Mouse (Mus musculus) lung, embryonic 15.5 days (tissue): ENCODE results near the gene Lrrtm3. TPM values are rescaled to one million over a fixed set of nuclear protein-coding genes. Genes with fewer than 3 reads are reported as not detected.

Experiments
- ATAC-seq: fragments of 200-750 bp; cut with Nextera tagmentation; 2 replicates; pipeline ENCODE4 v1.8.0; 2017; ENCODE audit warnings: moderate number of reproducible peaks, borderline replicate concordance; ENCODE audit not compliant: low FRiP score, low TSS enrichment; ENCODE audit errors: extremely low read depth
- H3K27ac ChIP-seq: fragments of 300-500 bp; sonication (generic); 2 replicates; pipeline ENCODE4 v1.5.1; 2015; ENCODE audit warnings: moderate library complexity, mild to moderate bottlenecking, inconsistent platforms
- H3K27me3 ChIP-seq: fragments of 300-500 bp; sonication (generic); 2 replicates; pipeline ENCODE4 v1.6.1; 2015; ENCODE audit warnings: inconsistent platforms
- H3K36me3 ChIP-seq: fragments of 300-500 bp; sonication (generic); 2 replicates; pipeline ENCODE4 v1.6.1; 2015; ENCODE audit warnings: inconsistent platforms
- H3K4me1 ChIP-seq: fragments of 300-500 bp; sonication (generic); 2 replicates; pipeline ENCODE4 v1.6.1; 2015; ENCODE audit warnings: inconsistent platforms
- H3K4me2 ChIP-seq: fragments of 300-500 bp; sonication (generic); 2 replicates; pipeline ENCODE4 v1.6.1; 2015; ENCODE audit warnings: inconsistent platforms, mild to moderate bottlenecking, moderate library complexity
- H3K4me3 ChIP-seq: fragments of 300-500 bp; sonication (generic); 2 replicates; pipeline ENCODE4 v1.5.1; 2015; ENCODE audit warnings: mild to moderate bottlenecking, inconsistent platforms
- H3K9ac ChIP-seq: fragments of 300-500 bp; sonication (generic); 2 replicates; pipeline ENCODE4 v1.6.1; 2015; ENCODE audit warnings: inconsistent platforms
- H3K9me3 ChIP-seq: fragments of 300-500 bp; sonication (generic); 2 replicates; pipeline ENCODE4 v1.6.1; 2016; ENCODE audit warnings: inconsistent platforms
- WGBS: fragments of 180-500 bp; shearing (Covaris S2); methylation state at CpG from one replicate; pipeline ENCODE4 v1.1.7; 2015; 5-methylcytosine and 5-hydroxymethylcytosine counted together
- polyA plus RNA-seq: library from polyadenylated mRNA; unstranded; fragments of >200 nt; fragmentation: Nextera tagmentation; extraction: Ambion mirVana; gene quantifications from 2 replicates; pipeline ENCODE4 v1.2.1, GENCODE M21; 2015

Gene Lrrtm3
- polyA plus RNA-seq, 1 experiment from 2014 or later = 3.1 TPM

DNA sequence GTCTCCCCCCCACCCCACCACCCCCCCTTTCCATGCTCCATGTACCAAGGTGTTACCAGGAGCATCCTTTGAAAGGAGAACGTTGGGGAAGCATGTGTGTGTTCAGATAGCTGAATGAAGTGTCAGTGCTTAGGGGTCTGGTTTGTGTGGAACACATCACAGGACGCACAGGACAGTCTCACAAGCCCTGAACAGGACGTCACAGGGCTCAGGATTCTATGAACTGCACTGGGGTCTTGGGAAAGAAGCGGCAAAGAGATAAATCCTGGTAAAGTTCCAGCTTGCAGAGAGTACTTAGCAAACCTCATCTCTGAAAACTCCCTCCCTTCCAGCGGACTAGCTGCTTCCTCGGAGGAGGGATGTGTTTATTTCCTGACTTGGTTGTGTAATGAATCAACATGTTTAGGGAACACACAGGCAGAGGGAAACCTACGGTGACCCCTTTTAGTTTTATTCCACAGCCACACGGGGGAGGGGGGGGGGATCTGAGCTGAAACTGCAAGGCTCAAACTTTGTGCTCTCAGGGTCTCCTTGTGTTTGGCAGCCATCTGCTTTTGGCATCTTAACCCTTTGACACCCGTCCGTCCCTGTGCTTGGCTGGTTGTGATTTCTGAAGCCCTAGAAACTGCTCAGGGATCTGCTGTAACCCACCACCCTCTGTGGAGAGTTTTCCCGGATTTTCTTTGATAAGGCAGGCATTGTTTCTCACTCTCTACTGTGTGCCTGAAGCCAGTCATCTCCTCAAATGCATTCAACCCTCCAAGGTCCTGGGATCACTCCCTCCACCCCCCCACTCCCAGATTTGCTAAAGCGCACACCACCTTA, 3.3 kb downstream of the Lrrtm3 start:
- Histone ChIP-seq H3K27ac (no peak overlapping the region), H3K9me3 (no peaks in the 10 kb centered on the region), H3K4me2 (peak overlapping the region; percentile 65), H3K4me1 (peaks cover 12% of the 10 kb centered on the region), H3K9ac (no peak overlapping the region), H3K36me3 (no peaks in the 10 kb centered on the region), H3K27me3 (peaks cover 32% of the 10 kb centered on the region), H3K4me3 (peak overlapping the region; percentile 33)
- WGBS = 4% methylated on average over 12 of the region's 12 CpGs
- peak; percentile 68; the same call in 1 of the 2 replicates for ATAC-seq

DNA sequence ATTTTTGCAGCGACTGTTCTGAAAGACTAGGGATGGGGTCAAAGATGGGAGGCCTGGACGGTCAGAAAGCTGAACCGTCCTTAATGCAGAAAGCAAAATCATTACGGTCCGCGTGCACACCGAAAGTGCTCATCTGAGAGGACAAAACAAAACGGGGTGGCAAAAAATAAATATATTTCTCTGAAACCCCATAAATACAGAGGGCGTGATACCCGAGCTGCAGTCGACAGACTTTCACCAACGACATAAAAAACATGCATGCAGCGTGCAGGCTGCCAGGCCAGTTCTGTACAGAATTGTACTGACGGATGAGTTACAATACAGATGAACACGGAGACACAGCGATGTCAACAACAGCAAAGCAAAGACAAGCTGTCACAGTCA, 3.9 kb downstream of the Lrrtm3 start:
- no peaks in the 10 kb centered on the region for H3K36me3 ChIP-seq
- no peak overlapping the region for H3K27ac ChIP-seq
- H3K9ac ChIP-seq = no peak overlapping the region
- ATAC-seq = no peak
- no peak overlapping the region for H3K4me3 ChIP-seq
- peaks cover 12% of the 10 kb centered on the region for H3K4me1 ChIP-seq
- H3K4me2 ChIP-seq = peak overlapping the region; percentile 65; the same call in 1 of the 2 replicates
- no peaks in the 10 kb centered on the region for H3K9me3 ChIP-seq
- 59% methylated on average over 16 of the region's 16 CpGs for WGBS
- peaks cover 32% of the 10 kb centered on the region for H3K27me3 ChIP-seq

DNA sequence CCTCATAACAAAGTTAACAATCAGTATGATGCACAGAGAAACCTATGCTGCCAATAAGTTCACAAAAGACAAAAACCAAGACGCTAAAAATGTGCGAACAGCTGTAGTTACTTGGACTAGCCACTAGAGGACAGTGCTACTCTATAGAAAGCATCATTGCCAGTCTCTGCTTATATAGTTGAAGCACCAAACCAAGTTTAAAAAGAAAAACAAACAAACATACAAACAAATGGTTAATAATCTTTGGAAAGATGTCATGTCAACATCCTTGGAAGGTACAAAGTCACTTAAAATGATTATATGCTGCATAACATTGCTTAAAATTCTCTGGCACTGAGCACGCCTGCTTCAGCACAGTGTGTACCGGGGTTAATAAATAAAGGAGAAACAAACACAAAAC, 5.6 kb downstream of the Lrrtm3 start:
- Histone ChIP-seq H3K27ac (no peak overlapping the region), H3K4me2 (no peak overlapping the region), H3K4me1 (peaks cover 7% of the 10 kb centered on the region; the same call in 1 of the 2 replicates), H3K4me3 (no peak overlapping the region), H3K36me3 (no peaks in the 10 kb centered on the region), H3K9me3 (no peaks in the 10 kb centered on the region), H3K9ac (no peak overlapping the region), H3K27me3 (peaks cover 24% of the 10 kb centered on the region)
- WGBS = 27% methylated on average over 4 of the region's 4 CpGs
- ATAC-seq = no peak

DNA sequence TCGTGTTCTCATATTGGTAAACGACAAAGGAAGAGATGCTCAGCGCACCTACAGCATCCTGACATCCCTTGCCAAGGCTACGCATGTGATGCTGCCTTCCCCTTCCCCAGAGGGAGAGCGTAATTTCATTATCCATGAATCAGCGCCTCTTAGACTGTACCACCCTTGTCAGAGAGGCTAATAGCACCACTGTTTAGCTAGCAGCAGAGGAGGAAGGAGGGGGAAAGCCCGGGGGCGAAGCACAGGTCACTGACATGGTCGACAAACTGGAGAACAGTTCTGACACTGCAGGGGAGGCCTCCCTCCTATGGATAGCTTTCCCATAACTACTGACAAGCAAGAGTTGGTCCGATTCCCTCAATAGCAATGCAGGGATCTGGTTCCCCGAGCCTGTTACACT, 6.3 kb downstream of the Lrrtm3 start:
- Histone ChIP-seq H3K4me1 (peaks cover 7% of the 10 kb centered on the region; the same call in 1 of the 2 replicates), H3K36me3 (no peaks in the 10 kb centered on the region), H3K27me3 (peaks cover 20% of the 10 kb centered on the region), H3K4me2 (no peak overlapping the region), H3K27ac (no peak overlapping the region), H3K9me3 (no peaks in the 10 kb centered on the region), H3K9ac (no peak overlapping the region), H3K4me3 (no peak overlapping the region)
- no peak for ATAC-seq
- 49% methylated on average over 11 of the region's 11 CpGs for WGBS

DNA sequence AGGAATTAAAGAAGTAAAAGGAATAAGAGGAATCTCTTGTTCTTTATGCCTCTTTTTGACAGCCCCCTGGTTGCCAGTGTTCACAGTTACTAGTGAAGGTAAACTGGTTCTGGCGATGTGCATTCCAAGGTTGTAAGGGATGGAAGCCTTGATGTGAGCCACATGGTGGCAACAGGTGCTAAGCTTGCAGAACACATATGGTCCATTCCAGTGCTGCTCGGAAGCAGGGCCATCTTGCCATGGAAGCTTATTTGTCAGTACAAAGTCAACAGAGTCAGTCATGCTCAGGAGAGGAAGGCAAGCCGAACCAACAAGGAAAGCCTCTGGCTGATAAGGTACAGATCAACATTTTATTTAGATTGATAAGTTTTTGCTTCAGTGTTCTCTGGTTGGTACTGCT, 7.7 kb downstream of the Lrrtm3 start:
- H3K4me3 ChIP-seq = no peak overlapping the region
- H3K27me3 ChIP-seq = peaks cover 6% of the 10 kb centered on the region; the same call in 1 of the 2 replicates
- no peak overlapping the region for H3K4me2 ChIP-seq
- no peaks in the 10 kb centered on the region for H3K9me3 ChIP-seq
- H3K27ac ChIP-seq = no peak overlapping the region
- no peaks in the 10 kb centered on the region for H3K4me1 ChIP-seq
- WGBS = 60% methylated on average over 3 of the region's 3 CpGs
- no peak overlapping the region for H3K9ac ChIP-seq
- ATAC-seq = no peak
- no peaks in the 10 kb centered on the region for H3K36me3 ChIP-seq

DNA sequence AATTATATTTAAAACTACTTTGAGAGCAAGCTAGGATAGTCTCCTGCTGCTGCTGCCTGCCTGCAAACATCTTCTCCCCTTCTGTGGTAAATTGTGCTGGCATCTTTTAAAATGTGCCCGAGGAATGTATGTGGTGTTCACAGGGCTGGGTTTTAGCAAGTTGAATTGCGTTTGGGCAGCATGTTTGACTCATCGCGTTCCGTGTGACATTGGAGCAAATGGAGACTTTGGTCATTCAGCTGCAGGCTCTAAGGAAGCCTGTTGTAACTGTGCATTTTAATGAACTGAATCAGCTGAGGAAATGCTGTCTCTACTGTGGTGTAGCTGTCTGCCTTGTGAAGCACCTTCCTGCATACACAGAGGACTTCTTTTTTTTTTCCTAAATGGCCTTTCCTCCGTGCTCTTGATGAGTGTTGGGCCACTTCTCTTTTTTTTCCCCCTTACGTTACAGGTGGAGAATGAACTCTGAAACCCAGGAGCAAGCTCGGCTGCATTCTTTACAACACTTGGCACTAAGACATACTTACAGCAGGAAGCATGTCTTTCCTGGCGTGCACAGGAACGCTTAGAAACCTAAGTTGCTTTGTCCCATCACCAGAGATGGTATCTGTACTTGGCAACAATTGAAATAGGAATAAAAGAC, 13.5 kb downstream of the Lrrtm3 start:
- Histone ChIP-seq H3K9ac (no peak overlapping the region), H3K4me3 (no peak overlapping the region), H3K4me2 (peak overlapping the region; percentile 28; the same call in 1 of the 2 replicates), H3K27me3 (no peaks in the 10 kb centered on the region), H3K9me3 (no peaks in the 10 kb centered on the region), H3K36me3 (no peaks in the 10 kb centered on the region), H3K4me1 (no peaks in the 10 kb centered on the region; the same call in 1 of the 2 replicates), H3K27ac (no peak overlapping the region)
- 32% methylated on average over 10 of the region's 10 CpGs for WGBS
- ATAC-seq = 0 out of 2 replicates have a peak, but pooled peaks have one; percentile 27

DNA sequence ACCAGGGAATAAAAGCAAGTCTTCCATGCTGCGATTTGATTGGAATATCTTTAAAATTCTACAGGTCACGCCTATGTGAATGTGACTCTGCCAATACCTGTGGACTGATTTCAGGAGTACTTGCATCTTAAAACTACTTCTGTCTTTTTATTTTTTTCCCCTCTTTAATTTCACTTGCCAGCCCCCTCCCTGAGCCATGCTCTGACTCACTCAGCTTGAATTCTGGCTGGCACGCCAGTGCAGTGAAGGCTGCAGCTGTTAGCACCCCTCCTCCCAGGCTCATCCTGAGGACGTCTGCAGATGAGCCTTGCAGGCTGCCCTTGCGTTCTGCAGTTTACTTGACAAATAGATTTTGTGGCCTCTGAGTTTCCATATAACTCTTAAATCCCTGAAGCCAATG, 14.1 kb downstream of the Lrrtm3 start:
- ATAC-seq = 0 out of 2 replicates have a peak, but pooled peaks have one; percentile 73
- Histone ChIP-seq H3K4me3 (no peak overlapping the region), H3K9me3 (no peaks in the 10 kb centered on the region), H3K27ac (no peak overlapping the region), H3K4me2 (peak overlapping the region; percentile 28; the same call in 1 of the 2 replicates), H3K36me3 (no peaks in the 10 kb centered on the region), H3K4me1 (no peaks in the 10 kb centered on the region; the same call in 1 of the 2 replicates), H3K9ac (no peak overlapping the region), H3K27me3 (no peaks in the 10 kb centered on the region)
- 27% methylated on average over 5 of the region's 5 CpGs for WGBS

DNA sequence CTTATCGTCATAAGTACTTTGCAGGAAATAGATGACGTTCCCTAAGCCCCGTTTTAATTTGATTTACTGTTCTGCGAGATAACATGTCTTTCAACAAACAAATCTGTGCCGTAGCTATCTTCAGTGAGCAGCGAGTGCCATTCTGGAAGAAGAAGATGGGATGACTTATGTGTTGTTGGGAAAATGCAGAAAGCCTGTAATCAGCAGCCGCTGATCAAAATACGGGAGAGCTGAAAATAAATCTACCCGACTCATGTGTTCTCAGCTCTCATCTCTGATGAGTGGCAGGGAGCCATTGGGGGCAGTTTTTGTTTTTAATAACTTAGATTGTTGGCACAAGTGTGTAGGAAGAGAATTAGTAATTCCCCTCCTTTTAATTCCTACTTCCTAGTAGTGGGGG, 26.4 kb downstream of the Lrrtm3 start:
- H3K9ac ChIP-seq = no peak overlapping the region
- H3K9me3 ChIP-seq = no peaks in the 10 kb centered on the region
- no peaks in the 10 kb centered on the region for H3K27me3 ChIP-seq
- no peaks in the 10 kb centered on the region for H3K4me1 ChIP-seq
- no peak overlapping the region for H3K4me3 ChIP-seq
- no peak for ATAC-seq
- H3K27ac ChIP-seq = no peak overlapping the region
- no peaks in the 10 kb centered on the region for H3K36me3 ChIP-seq
- H3K4me2 ChIP-seq = no peak overlapping the region
- WGBS = 53% methylated on average over 9 of the region's 9 CpGs

DNA sequence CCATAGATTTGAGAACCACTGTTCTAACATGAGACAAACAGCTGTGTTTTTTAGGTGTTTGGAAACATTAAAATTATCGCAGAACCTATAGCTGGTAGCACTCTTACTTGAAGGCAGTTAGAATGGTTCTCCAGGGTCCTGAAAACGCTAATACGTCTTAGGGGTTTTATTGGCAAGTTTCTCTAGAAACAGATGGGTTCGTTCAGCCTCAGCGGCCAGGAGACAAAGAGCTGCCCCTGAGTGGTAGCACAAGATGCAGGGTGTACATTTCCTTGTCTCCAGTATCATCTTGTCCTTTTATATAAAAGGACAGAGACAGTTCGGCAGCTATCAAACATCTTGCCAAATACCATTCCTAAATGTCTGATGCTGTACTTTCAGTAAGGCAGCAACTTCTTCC, 40.1 kb downstream of the Lrrtm3 start:
- 86% methylated on average over 6 of the region's 6 CpGs for WGBS
- no peak for ATAC-seq
- Histone ChIP-seq H3K27ac (no peak overlapping the region), H3K9ac (no peak overlapping the region), H3K4me2 (no peak overlapping the region), H3K27me3 (no peaks in the 10 kb centered on the region), H3K4me3 (no peak overlapping the region), H3K4me1 (no peaks in the 10 kb centered on the region), H3K36me3 (no peaks in the 10 kb centered on the region), H3K9me3 (no peaks in the 10 kb centered on the region)

DNA sequence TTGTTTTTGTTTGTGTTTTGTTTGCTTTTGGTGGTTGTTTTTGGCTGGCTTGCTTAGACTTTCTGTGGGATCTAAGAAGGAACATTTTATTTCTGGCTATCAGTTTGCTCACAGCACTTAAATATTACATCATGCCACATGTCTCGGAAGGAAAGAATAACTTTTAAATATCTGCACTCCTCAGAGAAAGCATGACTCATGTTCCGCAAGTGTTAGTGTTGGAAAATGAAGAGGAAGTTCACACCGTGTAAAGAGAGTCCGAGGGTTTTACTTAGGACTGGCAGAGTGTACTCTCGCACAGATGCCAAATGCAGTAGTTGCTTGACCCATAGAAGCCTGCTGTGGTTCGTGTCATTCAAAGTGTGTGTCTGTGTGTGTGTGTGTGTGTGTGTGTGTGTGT, 40.9 kb downstream of the Lrrtm3 start:
- H3K4me1 ChIP-seq = no peaks in the 10 kb centered on the region
- 61% methylated on average over 6 of the region's 6 CpGs for WGBS
- no peaks in the 10 kb centered on the region for H3K9me3 ChIP-seq
- no peak overlapping the region for H3K4me3 ChIP-seq
- no peak overlapping the region for H3K4me2 ChIP-seq
- no peaks in the 10 kb centered on the region for H3K36me3 ChIP-seq
- no peak overlapping the region for H3K27ac ChIP-seq
- H3K9ac ChIP-seq = no peak overlapping the region
- ATAC-seq = no peak
- no peaks in the 10 kb centered on the region for H3K27me3 ChIP-seq

DNA sequence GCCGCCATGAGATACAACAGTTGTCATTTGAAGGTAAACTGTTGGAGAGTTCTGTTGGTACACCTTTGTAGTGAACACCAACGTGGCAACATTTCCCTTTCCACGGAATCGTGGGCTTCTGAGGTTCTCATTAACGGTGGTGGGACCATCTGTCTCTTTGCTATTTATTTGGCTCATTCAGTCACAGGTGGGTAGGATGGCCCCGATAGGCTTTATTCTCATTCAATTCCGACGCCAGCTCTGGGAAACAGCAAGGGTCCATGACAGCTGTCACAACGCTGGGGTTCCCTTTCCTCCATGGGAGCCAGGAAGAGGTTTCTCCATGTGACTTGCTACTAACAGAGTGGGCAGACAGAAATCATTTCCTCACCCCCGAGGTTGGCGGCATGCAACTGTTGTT, 48.2 kb downstream of the Lrrtm3 start:
- Histone ChIP-seq H3K9ac (no peak overlapping the region), H3K9me3 (no peaks in the 10 kb centered on the region), H3K27me3 (no peaks in the 10 kb centered on the region), H3K36me3 (no peaks in the 10 kb centered on the region), H3K4me1 (peaks cover 15% of the 10 kb centered on the region), H3K4me2 (no peak overlapping the region), H3K27ac (no peak overlapping the region), H3K4me3 (no peak overlapping the region)
- WGBS = 80% methylated on average over 11 of the region's 11 CpGs
- ATAC-seq = no peak

DNA sequence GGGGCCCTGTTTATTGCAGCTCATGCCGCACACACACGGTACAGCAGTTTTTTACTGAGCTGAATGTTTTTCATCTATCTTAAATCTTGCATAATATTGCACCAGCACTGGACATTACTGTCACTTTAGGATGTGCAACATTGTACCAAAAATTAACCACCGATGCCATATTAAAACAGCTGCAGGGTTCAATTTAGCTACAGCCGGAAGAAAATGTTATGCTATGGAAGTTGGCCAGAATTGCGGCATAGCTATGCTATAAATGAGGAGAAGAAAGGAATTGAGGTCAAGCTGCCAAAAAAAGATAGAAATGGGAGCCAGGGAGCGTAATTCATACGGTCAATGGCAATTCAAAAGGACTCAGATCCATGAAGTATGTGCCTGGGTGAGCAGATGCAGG, 48.9 kb downstream of the Lrrtm3 start:
- Histone ChIP-seq H3K36me3 (no peaks in the 10 kb centered on the region), H3K4me3 (no peak overlapping the region), H3K27ac (no peak overlapping the region), H3K4me1 (peaks cover 15% of the 10 kb centered on the region), H3K27me3 (no peaks in the 10 kb centered on the region), H3K4me2 (no peak overlapping the region), H3K9me3 (no peaks in the 10 kb centered on the region), H3K9ac (no peak overlapping the region)
- ATAC-seq = peak; percentile 79
- 43% methylated on average over 7 of the region's 7 CpGs for WGBS
